Mouse (Mus musculus): ENCODE data around the gene Btf3l4.

DNA sequence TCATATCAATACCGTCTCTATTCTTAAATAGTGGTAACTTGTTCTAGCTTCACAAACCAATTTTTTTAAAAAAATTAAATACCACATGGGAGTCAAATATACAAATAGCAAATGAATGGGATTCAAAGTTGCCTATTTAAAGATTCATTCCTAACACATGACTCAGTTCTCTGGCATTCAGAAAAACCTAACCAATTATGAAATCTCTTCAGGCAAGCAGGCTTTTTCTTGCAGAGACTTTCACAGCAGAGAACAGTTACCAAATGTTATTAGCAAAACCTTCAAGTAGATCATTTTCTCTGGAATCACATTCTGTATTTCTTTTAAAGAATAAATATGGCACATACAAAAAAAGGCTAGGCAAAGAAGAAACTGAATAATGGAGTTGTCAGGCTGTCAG, 2.7 kb downstream of the Btf3l4 start:
- TF ChIP-seq CTCF (IDR thresholded peaks at IDR 0.05; ENCODE audit: low read depth, low read length): no peak
- TF ChIP-seq TAL1 (conservative IDR thresholded peaks at IDR 0.05; ENCODE audit: low read depth, low read length): no peak
- no peak for TF ChIP-seq GATA1 (IDR thresholded peaks at IDR 0.05; ENCODE audit: borderline replicate concordance, low read length)
- no peak for TF ChIP-seq GATA2 (IDR thresholded peaks at IDR 0.05; ENCODE audit: borderline replicate concordance, low read depth, low read length)
- no peak for TF ChIP-seq POLR2AphosphoS5 (IDR thresholded peaks at IDR 0.05; ENCODE audit: insufficient replicate concordance, low read depth, low read length)
